Mouse (Mus musculus) gastrocnemius, adult 2 months (tissue): ENCODE data around the gene Prrx1. TPM values are rescaled to one million over a fixed set of nuclear protein-coding genes. Genes with fewer than 3 reads are reported as not detected.
A peak's percentile ranks its signal among the peaks of the same experiment; 100 is the strongest.

Experiments
- DNase-seq: peaks from one replicate; pipeline ENCODE4 v3.0.0; 2022
- H3K27ac ChIP-seq: fragments of 200-600 bp; 2 replicates; pipeline ENCODE4 v1.8.1; 2022; ENCODE audit warnings: mild to moderate bottlenecking
- H3K4me3 ChIP-seq: fragments of 200-600 bp; 2 replicates; pipeline ENCODE4 v1.8.1; 2022; ENCODE audit warnings: mild to moderate bottlenecking, moderate library complexity
- CTCF ChIP-seq: fragments of 200-600 bp; IDR thresholded peaks from 2 replicates; pipeline ENCODE4 v1.8.1; 2022; ENCODE audit warnings: antibody characterized with exemption, mild to moderate bottlenecking, moderate library complexity
- intact Hi-C: fragments of 180-260 bp; cut with DNase I; formaldehyde crosslinking; loops from one replicate; pipeline ENCODE4 v1.15.1; 2025
- total RNA-seq, 2 experiments: library from RNA; stranded (reverse); gene quantifications; 2 replicates each; pipeline ENCODE4 v1.2.3; 2021

Prrx1 gene
- total RNA-seq, 2 experiments from 2014 or later, result 29.5 to 65.7 TPM

DNA sequence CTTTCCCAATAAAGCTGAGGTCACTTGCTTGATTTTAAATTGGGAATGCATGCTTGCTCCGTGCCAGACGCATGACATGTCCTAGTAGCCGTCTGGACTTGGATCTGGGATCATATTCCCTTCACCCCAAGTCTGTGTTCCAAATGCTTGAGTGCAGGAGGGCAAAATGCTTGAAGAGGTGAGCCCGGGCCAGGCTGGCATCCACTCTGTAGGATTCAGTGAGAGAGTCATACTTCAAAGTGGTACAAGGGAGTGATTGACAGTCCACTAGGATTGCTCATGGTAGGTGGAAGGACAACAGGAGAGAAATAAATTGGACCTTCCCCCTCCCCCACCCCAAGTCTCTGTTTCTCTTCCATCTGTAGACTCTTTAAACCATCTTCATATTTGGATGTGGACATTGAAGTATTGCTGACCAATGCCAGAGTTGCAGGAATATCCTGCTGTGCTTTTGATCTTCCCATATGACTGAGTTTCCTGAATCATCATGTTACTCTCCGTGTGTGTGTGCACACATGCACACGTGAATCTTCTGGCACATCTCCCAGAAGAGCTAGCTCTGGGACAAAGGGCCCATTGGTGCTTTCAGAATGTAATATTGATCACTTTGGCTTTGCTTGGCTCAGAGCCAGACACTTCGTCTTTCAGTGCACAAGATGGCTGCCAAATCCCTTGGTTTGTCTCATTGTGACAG, 25.2 kb upstream of the Prrx1 start:
- Histone ChIP-seq H3K4me3 (peak overlapping the region; percentile 42), H3K27ac (peak overlapping the region; percentile 89)
- no peak for TF ChIP-seq CTCF
- peak; percentile 82 for DNase-seq
- intact Hi-C loops, result no loop called here

DNA sequence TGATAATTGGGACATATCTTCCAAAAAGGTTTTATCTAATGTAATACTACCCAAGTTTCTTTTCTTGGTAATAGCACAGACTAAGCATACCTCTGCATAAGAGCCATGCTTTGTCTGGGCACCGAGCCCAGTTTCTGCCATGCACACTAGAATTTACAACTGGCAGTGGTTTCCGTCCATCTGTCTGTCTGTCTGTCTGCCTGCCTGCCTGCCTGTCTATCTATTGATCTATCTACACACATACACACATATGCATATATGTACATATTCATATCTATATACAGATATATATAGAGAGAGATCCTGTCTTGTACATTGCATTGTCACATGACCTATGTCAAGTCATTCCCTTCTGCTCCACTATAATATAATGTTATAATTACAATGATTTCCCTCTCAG, 24.3 kb upstream of the Prrx1 start:
- intact Hi-C loops, result loop anchor here (2.0 kb wide), 1 partner anchor 25 kb away; the partner anchor contains the start of gene Prrx1

DNA sequence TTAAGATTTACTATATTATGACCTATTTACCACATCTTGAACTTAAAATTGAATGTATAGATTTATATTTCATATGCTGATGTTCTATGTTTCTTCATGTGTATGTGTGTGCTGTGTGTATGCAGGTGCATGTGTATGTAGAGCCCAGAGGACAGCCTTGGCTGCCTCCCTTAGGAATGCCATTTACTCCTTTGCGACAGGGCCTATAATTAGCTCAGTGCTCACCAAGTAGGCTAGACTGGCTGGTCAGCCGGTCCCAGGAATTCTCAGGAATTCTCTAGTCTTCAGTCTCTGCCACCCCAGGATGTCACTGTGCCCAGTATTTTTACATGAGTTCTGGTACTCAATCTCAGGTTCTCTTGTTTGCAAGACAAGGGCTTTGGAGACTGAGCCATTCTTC, 13.8 kb upstream of the Prrx1 start:
- no peak for TF ChIP-seq CTCF
- DNase-seq, result peak; percentile 44
- intact Hi-C loops, result no loop called here
- H3K4me3 ChIP-seq, result no peak overlapping the region
- peak overlapping the region; percentile 82 for H3K27ac ChIP-seq

More for the DNA sequence above, 24.3 kb upstream of the Prrx1 start:
- TF ChIP-seq CTCF, result no peak
- H3K4me3 ChIP-seq, result no peak overlapping the region
- peak; percentile 74 for DNase-seq
- H3K27ac ChIP-seq, result peak overlapping the region; percentile 89

DNA sequence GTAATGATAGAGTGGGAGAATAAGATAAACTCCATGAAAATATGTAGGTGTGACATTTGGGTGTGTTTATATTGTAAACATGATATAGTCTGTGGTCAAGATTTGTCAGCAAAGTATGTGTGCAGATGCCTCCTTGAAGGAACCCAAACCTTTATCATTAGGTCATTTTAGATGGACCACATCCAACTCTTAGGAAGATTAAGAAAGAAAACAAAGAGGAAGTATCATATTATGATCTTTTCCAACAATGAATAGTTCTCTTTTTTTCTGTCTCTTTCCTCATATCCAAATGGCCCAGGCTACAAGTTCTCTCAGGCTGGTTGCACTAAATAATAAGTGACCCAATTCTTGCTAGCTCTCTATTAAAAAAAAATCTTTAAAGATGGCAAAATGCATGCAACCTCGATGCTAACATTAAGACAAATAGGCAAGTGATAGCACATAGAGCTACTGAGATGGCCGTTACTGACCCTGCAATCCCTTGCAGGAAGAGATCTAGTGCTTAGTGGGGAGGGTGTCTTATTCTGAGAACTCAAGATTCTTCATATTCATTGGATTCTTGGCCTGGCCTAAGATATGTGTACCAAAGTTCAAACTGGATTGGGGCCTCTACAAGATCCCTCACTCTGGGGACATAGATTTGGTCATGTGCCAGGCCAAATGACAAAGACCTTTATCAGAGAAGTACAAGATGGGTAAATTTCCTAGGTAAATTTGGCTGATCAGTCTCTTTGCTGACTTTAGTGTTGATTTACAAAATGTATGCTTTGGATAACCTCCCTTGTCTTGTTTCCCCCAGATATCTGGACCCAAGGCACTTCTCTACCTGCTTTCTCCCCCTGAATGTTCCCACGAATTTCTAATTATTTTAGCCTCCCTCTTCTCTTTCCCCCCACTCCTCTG, 6.4 kb upstream of the Prrx1 start:
- no peak overlapping the region for H3K27ac ChIP-seq
- DNase-seq, result no peak
- intact Hi-C loops, result loop anchor here (10.0 kb wide), 2 partner anchors 85 to 385 kb away; partner anchors contain the start of gene Gorab
- H3K4me3 ChIP-seq, result no peak overlapping the region
- no peak for TF ChIP-seq CTCF

DNA sequence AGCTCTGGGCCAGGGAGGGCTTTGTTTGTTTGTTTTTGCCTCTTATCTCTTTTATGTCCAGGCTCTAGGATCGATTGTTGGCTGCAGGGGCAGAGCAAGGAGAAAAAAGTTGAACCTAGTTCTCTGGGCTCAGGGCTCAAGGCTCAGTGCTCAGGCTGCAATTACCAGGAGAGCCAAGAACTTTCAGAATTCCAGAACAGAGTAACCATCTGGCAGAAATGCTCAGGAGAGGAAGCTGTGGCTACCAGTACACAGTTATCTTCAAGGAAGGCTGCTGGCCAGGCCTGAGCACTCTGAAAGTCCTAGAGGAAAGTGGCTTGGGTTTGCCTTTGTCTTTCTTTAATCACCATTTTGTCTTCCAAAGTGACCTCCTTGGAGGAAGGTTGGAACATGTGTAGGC, 3.4 kb upstream of the Prrx1 start:
- intact Hi-C loops, result loop anchor here (10.0 kb wide), 2 partner anchors 88 to 388 kb away; partner anchors contain the start of gene Gorab

DNA sequence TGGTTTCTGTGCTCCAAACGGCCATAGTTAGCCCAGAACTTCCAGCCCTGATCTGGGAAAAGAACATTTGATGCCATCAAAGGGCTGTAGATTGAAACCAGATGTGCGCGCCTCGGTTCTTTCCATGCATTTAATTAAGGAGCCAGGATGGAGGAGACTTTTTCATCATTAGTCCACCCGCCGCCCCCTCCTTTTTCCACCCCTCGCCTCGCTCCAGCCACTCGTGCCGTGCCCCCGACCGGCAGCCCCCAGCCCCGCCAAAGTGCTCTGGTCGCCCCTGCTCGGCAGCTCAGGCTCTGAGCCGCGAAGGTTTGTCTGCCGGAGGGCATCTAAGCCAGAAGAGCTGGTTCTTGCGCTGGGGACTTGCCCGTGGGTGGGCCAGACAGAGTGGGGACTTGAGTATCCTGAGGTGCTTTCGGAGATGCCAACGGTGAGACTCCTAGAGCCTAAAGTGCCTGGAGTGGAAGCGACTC, 1.4 kb upstream of the Prrx1 start:
- TF ChIP-seq CTCF, result no peak
- intact Hi-C loops, result loop anchor here (5.0 to 10.0 kb wide), 3 partner anchors 90 to 390 kb away; partner anchors contain the start of gene Gorab
- Histone ChIP-seq H3K27ac (peak overlapping the region; percentile 25), H3K4me3 (peak overlapping the region; percentile 80)
- no peak for DNase-seq

More for the DNA sequence above, 3.4 kb upstream of the Prrx1 start:
- TF ChIP-seq CTCF, result no peak
- no peak overlapping the region for H3K4me3 ChIP-seq
- no peak overlapping the region for H3K27ac ChIP-seq
- no peak for DNase-seq

DNA sequence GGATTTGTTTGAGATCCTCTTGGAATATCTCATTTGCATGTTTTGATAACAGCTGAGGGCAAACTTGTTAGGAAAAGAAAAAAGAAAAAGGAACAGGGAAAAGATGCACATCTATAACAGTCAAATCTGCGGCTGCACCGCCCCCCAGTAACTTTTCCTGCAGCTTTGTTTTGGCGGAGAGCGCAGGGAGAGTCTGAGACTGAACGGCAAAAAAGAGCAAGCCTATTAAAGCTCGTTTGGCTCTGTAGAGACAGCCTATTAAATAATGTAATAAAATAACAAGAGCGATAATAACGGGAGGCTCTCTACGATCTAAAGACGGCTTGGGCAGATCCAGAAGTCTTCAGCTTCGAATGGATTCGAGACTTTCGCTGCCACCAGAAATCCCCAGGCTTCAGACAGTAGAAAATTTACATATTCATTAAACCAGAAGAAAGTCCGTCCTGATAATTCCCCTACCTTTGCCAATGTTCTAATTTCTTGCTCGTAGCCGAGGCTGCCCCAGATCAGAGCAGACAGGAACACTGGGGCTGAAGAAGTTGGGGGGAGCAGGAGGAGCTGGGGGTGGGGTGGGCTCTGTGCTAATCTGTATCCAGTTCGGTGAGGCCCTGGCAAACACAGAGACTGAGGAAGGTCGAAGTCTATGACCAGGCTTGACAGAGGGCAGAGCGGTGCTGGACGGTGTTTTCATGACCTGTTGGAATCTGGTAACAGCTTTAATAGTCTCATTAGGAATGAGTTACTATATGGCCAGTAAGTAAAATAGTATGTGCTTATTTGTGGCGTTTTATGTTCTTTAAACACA, 613 bp upstream of the Prrx1 start:
- no peak for TF ChIP-seq CTCF
- peak; percentile 39 for DNase-seq
- peak overlapping the region; percentile 99 for H3K27ac ChIP-seq
- H3K4me3 ChIP-seq, result peak overlapping the region; percentile 80
- intact Hi-C loops, result loop anchor here (2.0 to 10.0 kb wide), 5 partner anchors 23 to 391 kb away; partner anchors contain the start of gene Gorab

DNA sequence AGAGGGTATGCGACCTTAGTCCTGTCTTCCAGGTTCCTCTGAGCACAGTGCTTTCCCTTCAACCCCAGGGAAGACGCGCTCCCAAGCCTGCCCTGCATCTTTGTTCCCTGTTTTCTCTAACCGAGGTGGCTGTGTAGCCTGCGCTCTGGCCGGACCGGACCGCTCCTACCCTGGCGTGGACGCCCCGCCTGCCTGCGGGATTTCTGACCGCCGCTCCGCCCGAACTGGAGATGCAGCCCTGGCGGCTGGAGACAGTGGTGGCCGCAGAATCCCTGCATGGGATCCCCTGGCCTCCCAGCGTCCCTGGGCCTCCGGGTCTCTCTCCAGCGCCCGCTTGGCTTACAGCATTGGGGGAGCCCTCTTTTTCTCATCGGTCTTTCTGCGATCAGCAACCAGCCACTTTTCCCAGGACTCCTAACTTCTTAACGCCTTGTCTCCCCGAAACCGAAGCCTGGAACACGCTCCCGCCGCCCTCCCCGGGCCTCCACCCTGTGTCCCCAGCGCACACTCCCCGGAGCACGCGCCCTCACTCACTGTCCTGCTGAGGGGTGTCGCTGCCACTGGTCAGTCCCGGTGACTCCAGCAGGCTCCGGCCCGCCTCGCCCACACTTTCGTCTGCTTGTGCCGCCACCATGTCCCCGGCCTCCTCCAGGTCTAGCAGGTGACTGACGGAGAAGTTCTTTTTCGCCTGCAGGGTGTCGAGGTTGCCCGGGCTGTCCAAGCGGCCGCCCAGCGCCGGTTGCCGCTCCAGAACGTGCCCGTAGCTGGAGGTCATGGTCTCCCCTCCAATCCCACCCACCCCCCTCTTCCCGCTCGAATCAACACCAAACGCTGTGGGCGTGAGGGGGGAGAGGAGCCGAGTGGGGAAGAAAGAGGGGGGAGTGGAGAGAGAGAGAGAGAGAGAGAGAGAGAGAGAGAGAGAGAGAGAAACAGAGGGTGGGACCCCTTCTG, 1.4 kb downstream of the Prrx1 start:
- intact Hi-C loops, result loop anchor here (2.0 to 10.0 kb wide), 6 partner anchors 25 to 393 kb away; partner anchors contain the start of gene Gorab
- TF ChIP-seq CTCF, result peak; percentile 40
- DNase-seq, result peak; percentile 88
- Histone ChIP-seq H3K27ac (peak overlapping the region; percentile 99), H3K4me3 (peak overlapping the region; percentile 80)

DNA sequence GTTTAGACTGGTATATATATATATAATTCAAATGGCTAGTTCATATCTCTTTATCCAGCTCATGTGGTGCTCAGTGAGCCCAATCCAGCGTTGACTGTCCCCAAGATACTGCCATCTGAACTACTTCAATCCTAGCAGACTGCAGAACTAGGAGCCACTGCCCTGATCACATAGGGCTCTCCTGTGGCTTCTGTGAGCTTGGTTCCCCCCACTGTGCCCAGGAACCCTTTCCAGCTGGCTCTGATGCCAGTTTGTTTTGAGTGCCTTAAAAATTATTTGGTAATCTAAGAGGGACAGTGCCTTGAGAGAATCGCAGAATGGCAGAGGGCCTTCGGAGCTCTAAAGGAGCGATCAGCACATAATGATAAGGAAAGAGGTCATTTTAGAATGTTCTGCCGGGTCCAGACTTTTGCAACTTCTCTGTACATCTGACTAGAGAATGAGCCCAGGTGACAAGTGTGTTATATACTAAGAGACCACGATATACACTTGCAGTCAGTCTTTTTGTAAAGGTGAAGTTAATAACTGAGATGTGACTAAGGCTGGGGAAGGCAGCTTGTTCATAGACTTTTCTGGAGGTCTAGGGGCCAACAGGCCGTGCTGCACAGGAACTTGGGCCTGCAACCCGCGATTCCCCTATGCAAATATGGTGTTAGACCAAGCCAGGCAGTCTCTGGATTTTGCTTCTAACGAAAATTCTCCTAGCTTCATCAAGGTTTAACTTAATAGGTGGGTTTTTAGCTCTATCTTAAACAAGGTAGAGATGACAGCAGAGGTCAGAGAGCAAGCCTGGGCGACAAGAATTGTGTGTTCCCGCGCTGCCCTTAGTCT, 2.3 kb downstream of the Prrx1 start:
- DNase-seq, result peak; percentile 50
- intact Hi-C loops, result loop anchor here (2.0 to 10.0 kb wide), 4 partner anchors 30 to 394 kb away; partner anchors contain the start of gene Gorab
- peak overlapping the region; percentile 80 for H3K4me3 ChIP-seq
- H3K27ac ChIP-seq, result peak overlapping the region; percentile 99
- no peak for TF ChIP-seq CTCF
